Mouse (Mus musculus) granulocyte monocyte progenitor cell, adult 5-6 weeks (primary cell): ENCODE results near the gene Fas. TPM values are rescaled to one million over a fixed set of nuclear protein-coding genes. Genes with fewer than 3 reads are reported as not detected.

Experiments used
- ATAC-seq: replicated peaks from 2 replicates; pipeline ENCODE4 v1.8.0; 2016; ENCODE audit warnings: mild to moderate bottlenecking, moderate TSS enrichment, inconsistent platforms; ENCODE audit not compliant: poor library complexity, severe bottlenecking
- total RNA-seq, 2 experiments: library from RNA; stranded (forward) in 1 of 2; stranded (reverse) in 1 of 2; fragments of 200-712, 200-1000 nt in 1 of 2; fragments of >200 nt in 1 of 2; fragmentation: Nextera tagmentation in 1 of 2; gene quantifications; 2 replicates each; pipeline ENCODE4 v1.2.3; 2014 to 2017

Fas gene
- total RNA-seq, 2 experiments from 2014 or later = 0.15 to 2.7 TPM

DNA sequence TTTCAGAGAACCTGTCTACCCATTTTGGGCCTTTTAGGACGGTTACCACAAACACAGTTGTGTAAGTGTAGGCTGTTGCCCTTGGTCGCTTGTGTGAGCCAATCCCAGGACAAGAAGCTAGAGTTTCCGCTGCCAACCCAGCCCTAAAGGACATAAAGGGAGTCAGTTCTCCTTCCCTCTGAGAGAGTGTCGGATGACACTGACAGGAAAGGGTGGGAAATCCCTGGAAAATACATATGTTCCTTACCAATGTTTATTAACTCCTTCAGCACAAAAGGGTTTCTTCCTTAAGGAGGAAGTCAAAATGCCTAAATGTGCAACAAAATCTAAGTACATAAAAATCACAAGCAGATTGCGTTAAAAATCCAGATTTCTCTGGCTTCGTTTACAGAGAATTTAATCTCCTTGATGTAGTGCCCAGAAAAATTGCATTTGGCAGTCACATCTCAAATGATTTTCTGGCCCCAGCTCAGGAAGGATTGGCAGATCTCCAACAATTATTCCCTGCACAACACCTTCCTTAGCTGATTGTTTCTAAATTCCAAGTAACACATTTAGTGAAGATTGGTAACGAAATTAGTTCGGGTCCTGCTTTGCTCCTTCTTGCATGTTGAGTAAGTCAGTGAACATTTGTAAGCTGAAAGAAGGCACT, 55.3 kb downstream of the Fas start:
- no peak for ATAC-seq

DNA sequence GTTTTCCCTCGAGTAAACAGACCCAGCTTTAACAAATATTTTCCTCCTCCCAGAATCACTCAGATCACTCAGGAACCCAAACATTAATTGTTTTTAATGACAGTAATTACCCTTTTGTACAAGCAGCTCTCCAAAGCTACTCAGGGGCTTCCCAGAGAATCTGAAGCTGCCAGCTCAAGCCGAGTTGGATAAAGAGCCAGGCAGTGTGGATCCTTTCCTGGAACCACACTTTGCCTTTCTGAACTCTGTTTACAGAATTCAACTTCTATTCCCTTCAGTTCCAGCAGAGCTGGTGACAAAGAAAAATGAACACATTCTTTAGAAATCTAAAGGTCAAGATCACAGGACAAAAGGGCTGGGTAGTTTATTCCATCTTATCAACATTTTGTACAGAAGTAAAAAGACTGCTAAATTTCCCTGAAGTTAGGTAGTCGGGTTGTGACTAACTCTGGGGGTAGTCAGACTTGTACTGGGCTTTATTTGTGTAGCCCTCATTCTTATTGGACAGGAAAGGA, 62.9 kb downstream of the Fas start:
- ATAC-seq = no peak

DNA sequence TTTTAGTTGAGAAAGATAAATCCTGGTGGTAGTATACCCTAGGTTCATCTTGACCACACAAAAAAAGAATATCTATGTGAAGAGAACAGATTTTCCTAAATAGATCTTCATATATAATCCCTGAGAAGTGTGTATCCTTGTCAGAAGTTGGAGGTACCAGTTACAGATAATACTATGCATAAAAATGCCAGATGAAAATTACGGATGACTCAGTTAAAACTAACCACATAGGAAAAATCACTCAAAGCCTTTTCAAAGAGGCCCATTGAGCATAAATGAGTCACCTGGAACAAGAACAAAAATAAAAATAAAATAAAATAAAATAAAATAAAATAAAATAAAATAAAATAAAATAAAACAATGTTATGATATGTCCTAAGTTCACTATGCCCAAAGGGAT, 72.2 kb downstream of the Fas start:
- no peak for ATAC-seq

DNA sequence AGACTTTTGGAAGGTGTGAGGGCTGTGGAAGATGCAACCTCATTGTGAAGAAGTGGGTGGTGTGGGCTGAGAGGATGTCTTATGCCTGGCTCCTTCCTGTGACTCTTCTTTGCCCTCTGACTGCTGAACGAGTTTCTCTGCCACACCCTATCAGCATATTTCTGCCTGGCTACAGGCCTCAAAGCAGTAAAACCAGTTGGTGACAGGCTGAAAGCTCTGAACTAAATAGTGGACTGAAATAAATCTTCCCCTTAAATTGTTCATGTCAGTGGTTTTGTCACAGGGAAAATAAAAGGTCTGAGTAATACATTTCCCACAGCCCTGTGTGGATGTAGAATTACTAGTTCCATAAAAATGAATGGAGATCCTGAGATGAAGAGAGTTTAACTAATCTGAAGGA, 79.1 kb downstream of the Fas start:
- ATAC-seq = no peak

GRCm38 (mm10) chr19:34370397-34370796, 79.9 kb downstream of the Fas start:
- no peak for ATAC-seq

Other genes with a start within 250 kb of the Fas start
- not detected in 2 replicates for gene Lipn, start 223.3 kb upstream of the Fas start, total RNA-seq (2014; fragmentation: Nextera tagmentation)
- gene Lipn, start 223.3 kb upstream of the Fas start, total RNA-seq (2017) = not detected in 2 replicates
- gene Lipm, start 189.7 kb upstream of the Fas start, total RNA-seq (2014; fragmentation: Nextera tagmentation) = not detected in 2 replicates
- not detected in 2 replicates for gene Lipm, start 189.7 kb upstream of the Fas start, total RNA-seq (2017)
- 0.26 TPM in 1 of 2 replicates, not detected in the other for gene Ankrd22, start 124.6 kb upstream of the Fas start, total RNA-seq (2014; fragmentation: Nextera tagmentation)
- 0.98 and 2.0 TPM in 2 replicates for gene Ankrd22, start 124.6 kb upstream of the Fas start, total RNA-seq (2017)
- gene Stambpl1, start 98.4 kb upstream of the Fas start, total RNA-seq (2014; fragmentation: Nextera tagmentation) = 12.4 and 34.2 TPM in 2 replicates
- 12.7 and 23.8 TPM in 2 replicates for gene Stambpl1, start 98.4 kb upstream of the Fas start, total RNA-seq (2017)
- 2.1 TPM in 1 of 2 replicates, not detected in the other for gene Acta2, start 35.1 kb upstream of the Fas start, total RNA-seq (2014; fragmentation: Nextera tagmentation)
- 0.17 and 0.21 TPM in 2 replicates for gene Acta2, start 35.1 kb upstream of the Fas start, total RNA-seq (2017)
- not detected in 2 replicates for gene Ch25h, start 184.5 kb downstream of the Fas start, total RNA-seq (2014; fragmentation: Nextera tagmentation)
- not detected in 2 replicates for gene Ch25h, start 184.5 kb downstream of the Fas start, total RNA-seq (2017)
- 45.6 and 49.7 TPM in 2 replicates for gene Lipa, start 236.8 kb downstream of the Fas start, total RNA-seq (2014; fragmentation: Nextera tagmentation)
- gene Lipa, start 236.8 kb downstream of the Fas start, total RNA-seq (2017) = 31.4 and 33.1 TPM in 2 replicates